Mouse (Mus musculus) fat pad, adult 2 months (tissue): ENCODE results near the gene Gm14692.
"Not testable (repeated sequence)": the region's sequence is repeated elsewhere in the genome, so short reads cannot be mapped to it uniquely, and the experiment has no call there.

Experiments used
- DNase-seq: peaks from one replicate; pipeline ENCODE4 v3.0.0-alpha.2; 2011; ENCODE audit warnings: low read depth, low spot score; ENCODE audit errors: extremely low read depth

Gm14692 gene

DNA sequence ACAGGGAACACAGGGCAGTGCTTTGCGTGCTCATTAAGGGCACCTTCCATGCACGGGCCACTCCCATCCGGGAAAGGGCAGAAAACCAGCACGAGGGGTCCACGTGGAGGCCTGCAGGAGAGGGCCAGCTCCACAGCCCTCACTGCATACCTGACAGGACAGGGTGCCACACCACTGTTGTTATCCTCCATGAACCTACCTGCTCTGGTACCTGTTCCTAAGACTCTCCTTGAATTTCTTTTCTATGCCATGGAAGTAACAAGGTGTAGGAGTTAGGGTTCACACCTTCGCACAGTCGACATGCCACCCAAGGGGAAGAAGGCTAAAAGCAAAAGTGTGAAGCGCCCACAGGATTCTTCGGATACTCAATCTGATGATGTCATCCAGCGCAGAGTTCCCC lies at the start of gene Gm14692:
TSS of gene Gm14692 (plus strand) at position 301 of the 400 bp plus-strand sequence.
- DNase-seq, result not testable (repeated sequence)

DNA sequence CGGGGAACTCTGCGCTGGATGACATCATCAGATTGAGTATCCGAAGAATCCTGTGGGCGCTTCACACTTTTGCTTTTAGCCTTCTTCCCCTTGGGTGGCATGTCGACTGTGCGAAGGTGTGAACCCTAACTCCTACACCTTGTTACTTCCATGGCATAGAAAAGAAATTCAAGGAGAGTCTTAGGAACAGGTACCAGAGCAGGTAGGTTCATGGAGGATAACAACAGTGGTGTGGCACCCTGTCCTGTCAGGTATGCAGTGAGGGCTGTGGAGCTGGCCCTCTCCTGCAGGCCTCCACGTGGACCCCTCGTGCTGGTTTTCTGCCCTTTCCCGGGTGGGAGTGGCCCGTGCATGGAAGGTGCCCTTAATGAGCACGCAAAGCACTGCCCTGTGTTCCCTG lies 2.0 kb upstream of the Gm14692 start, which contains the start of gene Gm1140:
TSS of gene Gm1140 (minus strand) at position 101 of the 400 bp plus-strand sequence.
- DNase-seq, result not testable (repeated sequence)
